Mouse (Mus musculus) midbrain, embryonic 14.5 days (tissue): ENCODE results near the gene Sbk3. TPM values are rescaled to one million over a fixed set of nuclear protein-coding genes. Genes with fewer than 3 reads are reported as not detected.

Experiments
- ATAC-seq: fragments of 200-750 bp; cut with Nextera tagmentation; 2 replicates; pipeline ENCODE4 v1.8.0; 2017; ENCODE audit warnings: moderate number of reproducible peaks, moderate library complexity; ENCODE audit not compliant: low FRiP score, low TSS enrichment
- DNase-seq: peaks from one replicate; pipeline ENCODE4 v3.0.0-alpha.2; 2015
- H3K27ac ChIP-seq: fragments of 300-500 bp; sonication (generic); replicated peaks from 2 replicates; pipeline ENCODE4 v1.5.1; 2014; ENCODE audit warnings: mild to moderate bottlenecking, low read depth, low read length, moderate library complexity
- H3K27me3 ChIP-seq: fragments of 300-500 bp; sonication (generic); 2 replicates; pipeline ENCODE4 v1.6.1; 2014; ENCODE audit warnings: low read length, control low read depth, mixed read lengths; ENCODE audit not compliant: control insufficient read depth, insufficient read depth
- H3K36me3 ChIP-seq: fragments of 300-500 bp; sonication (generic); 2 replicates; pipeline ENCODE4 v1.6.1; 2014; ENCODE audit warnings: low read length, control low read depth; ENCODE audit not compliant: control insufficient read depth, insufficient read depth
- H3K4me1 ChIP-seq: fragments of 300-500 bp; sonication (generic); 2 replicates; pipeline ENCODE4 v1.6.1; 2014; ENCODE audit warnings: mild to moderate bottlenecking, antibody characterized with exemption, low read length, control low read depth; ENCODE audit not compliant: control insufficient read depth, insufficient read depth
- H3K4me2 ChIP-seq: fragments of 300-500 bp; sonication (generic); 2 replicates; pipeline ENCODE4 v1.6.1; 2014; ENCODE audit warnings: mild to moderate bottlenecking, low read length, moderate library complexity
- H3K4me3 ChIP-seq: fragments of 300-500 bp; sonication (generic); replicated peaks from 2 replicates; pipeline ENCODE4 v1.5.1; 2014; ENCODE audit warnings: low read depth, low read length
- H3K9ac ChIP-seq: fragments of 300-500 bp; sonication (generic); replicated peaks from 2 replicates; pipeline ENCODE4 v1.6.1; 2014; ENCODE audit warnings: mild to moderate bottlenecking, low read length, moderate library complexity
- H3K9me3 ChIP-seq: fragments of 300-500 bp; sonication (generic); 2 replicates; pipeline ENCODE4 v1.6.1; 2016; ENCODE audit warnings: low read length, control low read depth, mixed read lengths; ENCODE audit not compliant: control insufficient read depth
- WGBS: fragments of 180-500 bp; shearing (Covaris S2); extraction: QIAGEN DNeasy Blood & Tissue Kit; methylation state at CpG from one replicate; pipeline ENCODE4 v1.1.7; 2014; 5-methylcytosine and 5-hydroxymethylcytosine counted together
- polyA plus RNA-seq: library from polyadenylated mRNA; unstranded; fragments of >200 nt; fragmentation: Nextera tagmentation; extraction: Ambion mirVana; gene quantifications from 2 replicates; pipeline ENCODE4 v1.2.1, GENCODE M21; 2014

Sbk3 gene
- polyA plus RNA-seq, 1 experiment from 2014 or later = 0.89 TPM

- DNase-seq (no peak), ATAC-seq (no peak)
- no peak overlapping the region for H3K4me2 ChIP-seq
- no peak overlapping the region for H3K4me3 ChIP-seq
- H3K36me3 ChIP-seq = no peaks in the 10 kb centered on the region
- H3K9ac ChIP-seq = no peak overlapping the region
- H3K27me3 ChIP-seq = no peaks in the 10 kb centered on the region
- whole genome bisulfite sequencing = 82% methylated on average over 6 of the region's 6 CpGs
- H3K9me3 ChIP-seq = no peaks in the 10 kb centered on the region
- H3K27ac ChIP-seq = no peak overlapping the region
- no peaks in the 10 kb centered on the region for H3K4me1 ChIP-seq
Measured at GRCm38 (mm10) chr7:4948386-4948785, 22.6 kb downstream of the Sbk3 start.

DNA sequence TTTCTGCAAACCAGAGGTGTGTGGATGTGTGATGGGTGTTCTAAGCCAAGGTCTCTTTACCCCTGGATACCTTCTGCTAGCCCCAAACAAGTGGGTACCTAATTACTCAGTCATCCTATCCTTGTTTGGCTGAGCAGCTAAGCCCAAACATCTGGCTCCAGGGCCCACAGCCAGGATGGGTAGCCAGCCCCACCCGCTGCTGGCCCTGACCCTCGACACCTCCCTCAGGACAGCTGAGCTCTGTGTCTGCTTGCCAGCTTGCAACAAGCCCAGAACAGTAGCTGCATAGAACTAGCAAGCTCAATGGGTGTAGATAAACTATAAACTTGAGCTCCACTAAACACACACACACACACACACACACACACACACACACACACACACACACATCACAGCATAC lies 23.1 kb downstream of the Sbk3 start:
- Histone ChIP-seq H3K27ac (no peak overlapping the region), H3K4me2 (no peak overlapping the region), H3K4me1 (no peaks in the 10 kb centered on the region), H3K36me3 (no peaks in the 10 kb centered on the region), H3K9me3 (no peaks in the 10 kb centered on the region), H3K4me3 (no peak overlapping the region), H3K27me3 (no peaks in the 10 kb centered on the region), H3K9ac (no peak overlapping the region)
- ATAC-seq (no peak), DNase-seq (no peak)
- WGBS = 70% methylated on average over 2 of the region's 2 CpGs

GRCm38 (mm10) chr7:4943223-4943815 lies 27.6 kb downstream of the Sbk3 start:
- Histone ChIP-seq H3K36me3 (no peaks in the 10 kb centered on the region), H3K4me1 (no peaks in the 10 kb centered on the region), H3K4me2 (peak overlapping the region; percentile 49), H3K27me3 (no peaks in the 10 kb centered on the region), H3K9me3 (no peaks in the 10 kb centered on the region), H3K9ac (no peak overlapping the region), H3K4me3 (peak overlapping the region; percentile 29), H3K27ac (no peak overlapping the region)
- ATAC-seq (peak; percentile 72; the same call in 1 of the 2 replicates), DNase-seq (peak; percentile 91)
- 22% methylated on average over 15 of the region's 15 CpGs for WGBS

GRCm38 (mm10) chr7:4942673-4943072 lies 28.3 kb downstream of the Sbk3 start:
- no peak overlapping the region for H3K27ac ChIP-seq
- no peak overlapping the region for H3K4me2 ChIP-seq
- H3K9me3 ChIP-seq = no peaks in the 10 kb centered on the region
- ATAC-seq (no peak), DNase-seq (no peak)
- H3K27me3 ChIP-seq = no peaks in the 10 kb centered on the region
- no peaks in the 10 kb centered on the region for H3K4me1 ChIP-seq
- H3K4me3 ChIP-seq = no peak overlapping the region
- 56% methylated on average over 5 of the region's 5 CpGs for WGBS
- H3K36me3 ChIP-seq = no peaks in the 10 kb centered on the region
- H3K9ac ChIP-seq = no peak overlapping the region

- Histone ChIP-seq H3K9me3 (no peaks in the 10 kb centered on the region), H3K4me3 (no peak overlapping the region), H3K4me2 (no peak overlapping the region), H3K36me3 (no peaks in the 10 kb centered on the region), H3K27ac (no peak overlapping the region), H3K9ac (no peak overlapping the region), H3K27me3 (no peaks in the 10 kb centered on the region), H3K4me1 (no peaks in the 10 kb centered on the region)
- DNase-seq (peak; percentile 88), ATAC-seq (no peak)
- WGBS = 21% methylated on average over 9 of the region's 9 CpGs
Measured at GRCm38 (mm10) chr7:4940068-4940479, 30.9 kb downstream of the Sbk3 start.

DNA sequence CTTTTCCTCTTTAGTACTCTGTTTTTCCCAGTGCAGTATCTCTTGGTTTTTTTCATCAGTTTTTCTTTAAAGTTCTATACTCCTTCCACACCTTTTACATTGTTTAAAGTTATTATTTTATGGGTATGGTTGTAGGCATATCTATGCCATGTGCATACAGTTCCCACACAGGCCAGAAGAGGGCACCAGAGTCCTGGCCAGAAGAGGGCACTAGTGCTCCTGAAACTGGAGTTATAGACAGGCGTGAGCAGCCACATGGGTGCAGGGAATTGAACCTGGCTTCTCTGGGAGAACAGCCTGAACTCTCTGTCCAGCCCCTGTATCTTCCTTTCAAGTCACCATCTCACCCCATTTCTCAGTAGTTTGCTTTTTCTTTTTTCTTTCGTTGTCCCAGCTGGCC lies 32.5 kb downstream of the Sbk3 start:
- ATAC-seq = no peak
- Histone ChIP-seq H3K4me1 (no peaks in the 10 kb centered on the region), H3K9ac (no peak overlapping the region), H3K9me3 (peaks cover 4% of the 10 kb centered on the region; the same call in 1 of the 2 replicates), H3K4me3 (no peak overlapping the region), H3K27me3 (no peaks in the 10 kb centered on the region), H3K4me2 (no peak overlapping the region), H3K36me3 (no peaks in the 10 kb centered on the region), H3K27ac (no peak overlapping the region)
- peak; percentile 72 for DNase-seq
- 36% methylated on average over 2 of the region's 2 CpGs for WGBS

DNA sequence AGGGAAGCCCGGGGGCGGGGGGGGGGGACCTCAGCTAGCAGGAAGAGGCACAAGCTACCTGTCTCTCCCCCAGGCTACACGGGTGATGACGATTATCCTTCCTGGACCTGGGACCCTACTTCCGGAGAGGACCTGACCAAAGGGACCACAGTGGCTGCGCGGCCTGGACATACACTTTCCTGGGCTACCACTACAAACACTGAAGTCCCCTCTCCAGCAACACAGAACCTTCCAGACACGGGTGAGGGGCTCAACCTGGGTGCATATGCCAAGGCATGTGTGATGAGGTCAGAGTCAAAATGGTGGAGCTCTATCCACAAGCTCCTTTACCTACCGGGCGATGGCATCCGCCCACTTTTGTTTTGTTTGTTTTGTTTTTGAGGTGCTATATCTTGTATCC lies 33.6 kb downstream of the Sbk3 start:
- Histone ChIP-seq H3K9ac (no peak overlapping the region), H3K36me3 (no peaks in the 10 kb centered on the region), H3K27ac (no peak overlapping the region), H3K4me2 (no peak overlapping the region), H3K9me3 (peaks cover 4% of the 10 kb centered on the region; the same call in 1 of the 2 replicates), H3K27me3 (no peaks in the 10 kb centered on the region), H3K4me3 (no peak overlapping the region), H3K4me1 (no peaks in the 10 kb centered on the region)
- ATAC-seq = no peak
- 85% methylated on average over 11 of the region's 11 CpGs for WGBS
- DNase-seq = no peak

GRCm38 (mm10) chr7:4936832-4937231 lies 34.1 kb downstream of the Sbk3 start:
- H3K27me3 ChIP-seq = no peaks in the 10 kb centered on the region
- H3K4me2 ChIP-seq = no peak overlapping the region
- H3K4me3 ChIP-seq = no peak overlapping the region
- DNase-seq (no peak), ATAC-seq (no peak)
- H3K9ac ChIP-seq = no peak overlapping the region
- WGBS = 82% methylated on average over 10 of the region's 10 CpGs
- no peak overlapping the region for H3K27ac ChIP-seq
- H3K36me3 ChIP-seq = no peaks in the 10 kb centered on the region
- H3K4me1 ChIP-seq = no peaks in the 10 kb centered on the region
- H3K9me3 ChIP-seq = peaks cover 4% of the 10 kb centered on the region; the same call in 1 of the 2 replicates

DNA sequence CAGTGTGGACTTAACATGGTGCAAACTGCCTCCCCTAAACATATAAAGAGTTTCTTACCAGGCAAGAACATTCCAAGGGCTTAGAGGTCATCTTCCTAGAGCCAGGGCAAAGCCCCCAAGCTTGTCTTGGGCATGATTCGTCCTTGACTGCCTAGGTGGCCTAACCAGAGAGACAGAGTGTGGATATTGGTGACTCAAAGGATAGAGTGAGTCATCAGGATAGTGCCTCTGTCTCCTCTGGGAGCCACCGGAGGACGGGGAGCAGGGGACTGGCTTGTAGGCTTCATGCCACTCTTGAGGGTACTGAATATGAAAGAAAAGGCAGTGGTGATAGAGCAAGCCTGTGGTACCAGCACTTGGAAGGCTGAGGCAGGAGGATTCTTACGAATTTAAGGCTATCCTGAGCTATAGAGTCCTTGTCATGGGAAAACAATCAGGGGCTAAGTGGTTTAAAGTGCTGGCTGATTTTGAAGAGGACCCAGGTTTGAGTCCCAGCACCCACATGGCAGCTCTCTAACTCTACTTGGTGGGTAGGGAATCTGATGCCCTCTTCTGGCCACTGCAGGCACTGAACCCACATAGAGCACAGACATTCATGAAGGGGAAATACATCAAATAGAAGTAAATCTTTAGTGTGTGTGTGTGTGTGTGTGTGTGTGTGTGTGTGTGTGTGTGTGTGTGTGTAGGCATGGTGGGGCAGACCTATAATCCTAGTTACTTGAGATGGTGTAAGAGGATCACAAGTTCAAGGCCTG lies 36.6 kb downstream of the Sbk3 start:
- no peak overlapping the region for H3K4me2 ChIP-seq
- peaks cover 4% of the 10 kb centered on the region; the same call in 1 of the 2 replicates for H3K9me3 ChIP-seq
- no peak overlapping the region for H3K9ac ChIP-seq
- no peak overlapping the region for H3K4me3 ChIP-seq
- H3K4me1 ChIP-seq = no peaks in the 10 kb centered on the region
- no peaks in the 10 kb centered on the region for H3K36me3 ChIP-seq
- no peak for ATAC-seq
- H3K27ac ChIP-seq = no peak overlapping the region
- H3K27me3 ChIP-seq = no peaks in the 10 kb centered on the region
- DNase-seq = no peak
- WGBS = 88% methylated on average over 4 of the region's 4 CpGs
